Mouse (Mus musculus) midbrain, embryonic 15.5 days (tissue): ENCODE data around the gene Rc3h2. TPM values are rescaled to one million over a fixed set of nuclear protein-coding genes. Genes with fewer than 3 reads are reported as not detected.

Experiments
- ATAC-seq: fragments of 200-750 bp; cut with Nextera tagmentation; replicated peaks from 2 replicates; pipeline ENCODE4 v1.8.0; 2017; ENCODE audit warnings: moderate TSS enrichment
- H3K27ac ChIP-seq: fragments of 300-500 bp; sonication (generic); 2 replicates; pipeline ENCODE4 v1.5.1; 2015; ENCODE audit warnings: mild to moderate bottlenecking, inconsistent platforms
- H3K27me3 ChIP-seq: fragments of 300-500 bp; sonication (generic); replicated peaks from 2 replicates; pipeline ENCODE4 v1.6.1; 2015; ENCODE audit warnings: inconsistent platforms
- H3K36me3 ChIP-seq: fragments of 300-500 bp; sonication (generic); replicated peaks from 2 replicates; pipeline ENCODE4 v1.6.1; 2015; ENCODE audit warnings: inconsistent platforms
- H3K4me1 ChIP-seq: fragments of 300-500 bp; sonication (generic); 2 replicates; pipeline ENCODE4 v1.6.1; 2015; ENCODE audit warnings: inconsistent platforms
- H3K4me2 ChIP-seq: fragments of 300-500 bp; sonication (generic); 2 replicates; pipeline ENCODE4 v1.6.1; 2015; ENCODE audit warnings: inconsistent platforms, mild to moderate bottlenecking, moderate library complexity
- H3K4me3 ChIP-seq: fragments of 300-500 bp; sonication (generic); 2 replicates; pipeline ENCODE4 v1.5.1; 2015; ENCODE audit warnings: mild to moderate bottlenecking, inconsistent platforms
- H3K9ac ChIP-seq: fragments of 300-500 bp; sonication (generic); 2 replicates; pipeline ENCODE4 v1.6.1; 2015; ENCODE audit warnings: mild to moderate bottlenecking, inconsistent platforms
- H3K9me3 ChIP-seq: fragments of 300-500 bp; sonication (generic); 2 replicates; pipeline ENCODE4 v1.6.1; 2016; ENCODE audit warnings: inconsistent platforms
- WGBS: fragments of 180-500 bp; shearing (Covaris S2); methylation state at CpG from one replicate; pipeline ENCODE4 v1.1.7; 2015; ENCODE audit warnings: mixed read lengths; 5-methylcytosine and 5-hydroxymethylcytosine counted together
- polyA plus RNA-seq: library from polyadenylated mRNA; unstranded; fragments of >200 nt; fragmentation: Nextera tagmentation; extraction: Ambion mirVana; gene quantifications from 2 replicates; pipeline ENCODE4 v1.2.1, GENCODE M21; 2015

The Rc3h2 gene
- 20.6 and 21.7 TPM in 2 replicates for polyA plus RNA-seq

DNA sequence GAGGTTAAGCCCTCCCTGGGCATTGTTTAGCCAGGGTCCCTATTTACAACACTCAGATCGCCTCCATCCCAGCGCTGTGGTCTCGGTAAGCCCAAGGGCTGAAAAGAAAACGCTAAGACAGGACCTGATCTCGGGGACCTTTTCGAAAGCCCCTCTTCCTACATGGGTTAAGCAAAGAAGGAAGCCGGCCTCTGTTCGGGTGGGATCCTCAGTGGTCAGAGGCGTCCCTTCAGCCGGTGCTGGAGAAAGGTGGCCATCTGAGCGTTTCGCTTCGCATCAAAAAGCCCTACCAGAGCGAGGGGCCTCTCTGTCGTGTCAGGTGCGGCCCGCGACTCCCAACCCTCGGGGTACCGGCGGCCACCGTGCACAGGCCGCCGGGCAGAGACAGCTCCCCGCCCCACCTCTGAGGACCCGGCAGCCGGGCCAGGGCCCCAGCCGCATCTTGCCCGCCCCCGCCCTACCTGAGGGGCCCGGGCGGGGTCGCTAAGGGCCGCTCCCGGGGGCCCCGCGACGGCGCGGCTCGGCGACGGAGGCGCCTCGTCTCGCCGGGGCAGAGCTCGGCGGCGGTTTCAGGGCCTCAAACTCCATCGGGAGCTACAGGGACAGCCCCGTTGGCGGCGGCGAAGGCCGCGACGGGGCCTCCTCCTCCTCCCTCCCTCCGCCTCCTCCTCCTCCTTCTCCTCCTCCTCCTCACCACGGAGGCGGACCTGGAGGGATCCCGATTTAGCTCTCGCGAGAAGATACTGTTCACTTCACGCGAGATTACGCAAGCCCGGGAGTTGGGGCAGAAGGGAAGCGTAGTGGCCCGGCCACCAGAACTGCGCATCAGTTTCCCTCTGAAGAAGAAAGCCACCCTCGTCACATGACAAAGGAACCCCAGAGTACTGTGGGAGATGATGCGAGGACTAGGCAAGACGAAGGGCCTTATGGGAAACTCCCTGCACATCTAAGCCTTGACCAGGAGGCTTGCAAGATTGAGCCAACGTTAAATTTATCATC is at the start of gene Rc3h2:
TSS of gene Rc3h2 (minus strand) at position 598 of the 999 bp plus-strand sequence.
- peak within 1 kb of the TSS; percentile 93 for H3K4me3 ChIP-seq
- WGBS: under 1% methylated on average over 65 of the region's 75 CpGs
- no peaks in the 10 kb centered on the region for H3K27me3 ChIP-seq
- H3K9me3 ChIP-seq: no peaks in the 10 kb centered on the region
- peaks cover 24% of the 10 kb centered on the region for H3K4me1 ChIP-seq
- H3K36me3 ChIP-seq: no peaks in the 10 kb centered on the region
- ATAC-seq: peak; percentile 98
- peak within 1 kb of the TSS; percentile 95 for H3K27ac ChIP-seq
- H3K9ac ChIP-seq: peak within 1 kb of the TSS; percentile 99
- peak within 1 kb of the TSS; percentile 77 for H3K4me2 ChIP-seq

DNA sequence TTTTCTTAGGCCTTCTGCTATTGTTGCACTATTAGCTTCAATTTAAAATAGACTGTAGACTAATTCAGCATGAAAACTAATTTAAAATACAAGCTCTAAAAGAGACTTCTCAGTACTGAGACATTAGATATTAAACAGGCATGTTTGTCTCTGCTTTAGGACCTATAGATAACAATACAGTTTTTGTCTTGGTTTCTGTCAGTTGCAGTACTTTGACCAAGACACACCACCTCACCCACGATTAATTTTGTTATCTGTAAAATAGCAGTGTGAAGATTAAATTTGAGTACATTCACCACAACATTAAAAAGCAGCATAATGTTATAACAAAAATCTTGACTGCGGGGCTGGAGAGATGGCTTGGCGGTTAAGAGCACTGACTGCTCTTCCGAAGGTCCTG is 43.6 kb upstream of the Rc3h2 start:
- ATAC-seq: no peak
- no peaks in the 10 kb centered on the region for H3K27me3 ChIP-seq
- 96% methylated on average over 4 of the region's 4 CpGs for WGBS
- no peak overlapping the region for H3K4me3 ChIP-seq
- H3K4me1 ChIP-seq: no peaks in the 10 kb centered on the region
- no peaks in the 10 kb centered on the region for H3K9me3 ChIP-seq
- H3K9ac ChIP-seq: no peak overlapping the region
- H3K36me3 ChIP-seq: peaks cover 8% of the 10 kb centered on the region; the same call in 1 of the 2 replicates
- no peak overlapping the region for H3K27ac ChIP-seq
- no peak overlapping the region for H3K4me2 ChIP-seq

DNA sequence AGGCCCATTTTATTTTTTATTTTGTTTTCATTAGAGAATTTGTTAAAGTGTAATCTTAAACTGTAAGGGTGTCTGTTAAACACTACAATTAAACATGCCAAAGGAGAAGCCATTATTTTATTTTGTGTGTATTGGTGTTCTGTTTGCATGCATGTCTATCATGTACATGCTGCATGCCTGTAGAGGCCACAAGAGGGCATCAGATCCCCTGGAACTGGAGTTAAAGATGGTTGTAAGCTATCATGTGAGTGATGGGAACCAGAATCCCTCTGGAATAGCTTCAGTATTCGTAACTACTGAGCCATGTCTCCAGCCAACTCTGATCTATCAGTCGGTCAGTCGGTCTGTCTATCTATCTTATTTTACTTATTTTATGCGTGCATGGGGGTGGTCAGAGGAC is 38.0 kb upstream of the Rc3h2 start:
- H3K9ac ChIP-seq: no peak overlapping the region
- H3K4me1 ChIP-seq: no peaks in the 10 kb centered on the region
- H3K36me3 ChIP-seq: no peaks in the 10 kb centered on the region
- ATAC-seq: no peak
- no peaks in the 10 kb centered on the region for H3K9me3 ChIP-seq
- H3K27ac ChIP-seq: no peak overlapping the region
- no peak overlapping the region for H3K4me2 ChIP-seq
- H3K27me3 ChIP-seq: no peaks in the 10 kb centered on the region
- 95% methylated on average over 4 of the region's 4 CpGs for WGBS
- H3K4me3 ChIP-seq: no peak overlapping the region

DNA sequence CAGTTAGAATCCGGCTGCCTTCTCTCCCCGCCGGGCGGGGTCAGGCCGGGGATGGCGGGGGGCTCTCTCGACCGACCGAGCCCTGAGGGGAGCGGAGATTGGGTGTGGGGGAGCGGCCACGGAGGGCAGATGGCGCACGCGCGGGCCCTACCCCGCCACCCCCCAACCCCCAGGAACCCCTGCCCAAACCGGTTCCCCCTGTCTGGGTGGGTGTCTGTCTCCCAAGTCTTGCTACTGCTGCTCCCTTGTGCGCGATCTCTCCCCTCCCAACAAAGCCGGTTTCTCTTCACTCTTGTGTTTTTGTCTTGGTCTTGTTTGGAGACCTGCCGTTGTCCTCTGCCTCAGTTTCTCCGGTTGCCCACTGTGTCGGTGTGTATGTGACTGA is 29.7 kb upstream of the Rc3h2 start:
- Histone ChIP-seq H3K4me2 (peak overlapping the region; percentile 64), H3K27ac (peak overlapping the region; percentile 88), H3K27me3 (no peaks in the 10 kb centered on the region), H3K4me1 (peaks cover 23% of the 10 kb centered on the region), H3K4me3 (peak overlapping the region; percentile 82), H3K9ac (peak overlapping the region; percentile 83), H3K36me3 (no peaks in the 10 kb centered on the region), H3K9me3 (no peaks in the 10 kb centered on the region)
- ATAC-seq: peak; percentile 89
- WGBS: under 1% methylated on average over 23 of the region's 24 CpGs

DNA sequence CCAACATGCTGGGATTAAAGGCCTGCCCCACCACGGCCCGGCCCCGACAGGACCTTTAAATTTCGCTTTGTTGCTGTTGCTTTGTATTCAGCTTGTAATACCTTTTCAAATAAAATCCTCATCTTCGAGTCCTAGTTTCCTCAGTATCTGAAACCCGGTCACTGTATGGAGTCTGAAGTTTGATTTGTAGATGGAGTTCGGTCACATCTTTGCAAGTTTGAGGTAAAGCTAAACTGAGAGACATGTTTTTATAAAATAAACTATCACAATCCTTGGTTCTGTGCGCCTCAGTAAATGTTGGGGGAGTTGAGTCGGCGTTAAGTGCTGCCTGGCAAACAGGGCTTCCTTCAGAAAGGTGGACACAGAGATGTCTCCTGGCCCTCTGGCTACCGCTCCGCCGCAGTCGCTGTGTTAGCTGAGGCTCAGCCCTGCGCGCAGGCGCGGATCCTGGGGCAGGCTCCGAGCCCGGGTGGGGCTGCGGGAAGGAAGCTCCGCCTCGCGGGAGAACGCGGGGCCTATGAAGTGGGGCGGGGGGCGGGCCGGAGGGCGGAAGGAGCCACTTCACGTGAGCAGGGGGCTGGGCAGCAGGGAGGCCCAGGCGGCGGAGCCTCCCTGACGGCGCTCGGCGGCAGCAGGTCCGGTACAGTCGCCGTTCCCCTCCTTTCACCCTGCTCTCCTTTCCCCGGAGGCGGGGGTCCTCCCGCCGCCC is 29.1 kb upstream of the Rc3h2 start:
- Histone ChIP-seq H3K4me2 (peak overlapping the region; percentile 64), H3K36me3 (no peaks in the 10 kb centered on the region), H3K4me3 (peak overlapping the region; percentile 82), H3K27me3 (no peaks in the 10 kb centered on the region), H3K27ac (peak overlapping the region; percentile 88), H3K4me1 (peaks cover 23% of the 10 kb centered on the region), H3K9me3 (no peaks in the 10 kb centered on the region), H3K9ac (peak overlapping the region; percentile 83)
- peak; percentile 98 for ATAC-seq
- WGBS: 8% methylated on average over 37 of the region's 44 CpGs

DNA sequence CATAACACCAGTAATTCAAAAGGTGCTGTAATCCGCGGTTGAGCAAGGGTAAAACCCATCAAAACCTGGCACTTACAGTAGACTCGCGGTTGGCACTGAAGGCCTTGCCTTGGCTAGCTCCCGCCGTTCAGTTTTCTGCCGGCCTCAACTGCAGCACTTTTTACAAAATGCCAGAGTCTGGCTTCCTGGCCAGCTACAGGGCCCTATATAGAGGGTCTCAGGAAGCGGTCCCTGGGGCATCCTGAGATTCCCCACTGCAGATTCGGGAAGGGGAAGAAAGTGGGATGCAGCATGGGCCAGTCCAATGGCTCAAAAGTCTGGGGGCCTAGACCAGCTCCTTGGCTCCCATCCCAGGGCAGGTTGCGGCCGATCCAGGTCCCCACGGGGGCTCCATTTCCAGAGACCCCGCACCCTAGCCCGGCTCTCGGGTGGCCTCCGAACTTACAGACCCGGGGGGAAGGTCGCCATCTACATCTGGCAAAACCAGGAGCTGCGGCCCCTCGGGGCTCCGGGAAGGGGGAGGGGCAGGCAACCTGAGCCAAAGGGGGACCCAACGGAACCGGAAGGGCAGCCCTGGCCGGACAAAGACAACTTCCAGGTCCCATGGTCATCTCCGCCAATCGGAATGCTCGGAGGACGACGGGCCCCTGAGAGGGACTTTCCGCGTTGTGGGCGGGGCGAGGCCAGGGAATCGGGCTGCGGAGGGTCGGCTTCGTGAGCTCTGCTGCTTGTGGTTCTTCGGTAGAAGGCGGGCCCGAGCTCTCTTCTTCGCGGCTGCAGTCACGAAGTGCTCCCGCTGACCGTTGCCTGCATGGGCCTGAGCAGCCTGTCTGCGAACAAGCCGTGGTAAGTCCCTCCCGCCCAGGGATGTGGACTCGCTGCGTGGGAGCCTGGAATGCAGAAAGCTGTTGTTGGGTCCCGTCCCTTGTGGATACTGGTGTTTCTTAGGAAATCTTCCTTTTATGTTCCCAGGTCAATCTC is 20.2 kb upstream of the Rc3h2 start, which contains the start of the genes Zbtb26, Zbtb6 and Rabgap1:
TSS of gene Zbtb26 (minus strand) at position 525 of the 981 bp plus-strand sequence.
TSS of gene Zbtb6 (minus strand) at position 561 of the 981 bp plus-strand sequence.
TSS of gene Rabgap1 (plus strand) at position 669 of the 981 bp plus-strand sequence.
- Histone ChIP-seq H3K4me3 (peak within 1 kb of the TSS; percentile 91), H3K4me1 (peaks cover 30% of the 10 kb centered on the region), H3K4me2 (peak within 1 kb of the TSS; percentile 62), H3K27ac (peak within 1 kb of the TSS; percentile 90), H3K9ac (peak within 1 kb of the TSS; percentile 96), H3K9me3 (no peaks in the 10 kb centered on the region), H3K27me3 (no peaks in the 10 kb centered on the region), H3K36me3 (no peaks in the 10 kb centered on the region)
- peak; percentile 99 for ATAC-seq
- WGBS: under 1% methylated on average over 51 of the region's 51 CpGs

DNA sequence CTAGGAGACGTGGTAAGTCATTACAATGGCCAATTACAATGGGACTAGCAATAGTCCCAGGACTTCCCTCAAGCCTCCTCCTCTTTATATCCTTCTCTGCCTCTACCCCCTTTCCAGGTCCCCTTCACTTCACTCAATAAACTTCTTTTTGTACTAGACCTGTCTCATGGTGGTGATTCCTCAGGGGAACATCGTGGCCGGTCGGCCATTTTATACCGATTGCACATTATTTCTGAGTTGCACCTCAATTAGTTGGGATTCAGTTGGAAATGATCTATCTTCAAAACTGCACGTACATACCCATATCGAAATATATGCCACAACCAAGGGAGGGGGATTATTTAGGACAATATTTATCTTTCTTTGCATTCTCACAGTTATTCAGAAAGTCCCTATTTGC is 8.9 kb upstream of the Rc3h2 start:
- H3K4me2 ChIP-seq: peak overlapping the region; percentile 80
- peaks cover 7% of the 10 kb centered on the region; the same call in 1 of the 2 replicates for H3K36me3 ChIP-seq
- H3K4me1 ChIP-seq: peaks cover 21% of the 10 kb centered on the region
- peak overlapping the region; percentile 76 for H3K9ac ChIP-seq
- ATAC-seq: peak; percentile 40
- 17% methylated on average over 7 of the region's 7 CpGs for WGBS
- no peaks in the 10 kb centered on the region for H3K27me3 ChIP-seq
- H3K27ac ChIP-seq: peak overlapping the region; percentile 96
- peak overlapping the region; percentile 74 for H3K4me3 ChIP-seq
- H3K9me3 ChIP-seq: no peaks in the 10 kb centered on the region

DNA sequence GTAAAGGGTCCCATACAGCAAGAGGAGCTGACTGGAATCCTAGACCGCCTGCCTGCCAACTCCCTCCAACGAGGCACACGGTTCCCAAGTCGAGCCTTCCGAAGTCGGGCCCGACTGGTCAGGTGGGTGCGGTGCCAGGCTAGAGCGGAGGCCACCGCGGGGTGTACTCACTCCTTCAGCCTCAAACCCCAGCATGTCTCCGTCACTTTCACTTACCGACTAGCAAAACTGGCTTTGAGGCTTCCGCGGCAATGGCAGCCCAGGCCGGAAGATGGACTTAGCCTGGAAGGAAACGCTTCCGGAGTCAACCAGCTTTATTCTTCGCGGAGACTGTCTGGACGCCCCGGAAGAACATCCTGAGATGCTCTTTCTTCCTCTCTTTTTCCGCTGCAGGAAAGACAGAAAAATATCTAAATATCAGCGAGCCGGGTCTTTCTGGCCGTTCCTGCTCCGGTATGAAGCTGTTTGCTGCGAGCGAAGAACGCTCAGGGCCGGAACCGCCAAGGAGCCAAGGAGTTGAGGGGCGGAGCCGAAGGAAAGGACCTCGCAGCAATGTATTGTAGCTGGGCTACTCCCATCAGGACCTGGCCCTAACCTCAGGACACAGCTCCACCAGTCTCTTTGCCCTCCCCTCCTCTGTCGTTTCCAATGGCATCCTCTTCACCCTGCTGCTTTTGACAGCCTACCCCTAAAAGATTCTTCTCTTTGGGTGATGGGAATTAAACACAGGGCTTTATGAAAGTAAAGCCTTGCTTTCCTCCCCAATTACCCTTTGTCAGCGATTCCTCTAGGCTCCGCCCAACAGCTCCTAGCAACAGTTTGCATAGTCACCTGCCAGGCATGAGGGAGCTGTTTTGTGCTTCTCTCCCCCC is 8.1 kb upstream of the Rc3h2 start:
- peak overlapping the region; percentile 96 for H3K27ac ChIP-seq
- peak overlapping the region; percentile 80 for H3K4me2 ChIP-seq
- peaks cover 21% of the 10 kb centered on the region for H3K4me1 ChIP-seq
- peak; percentile 97 for ATAC-seq
- no peaks in the 10 kb centered on the region for H3K9me3 ChIP-seq
- H3K4me3 ChIP-seq: peak overlapping the region; percentile 74
- no peaks in the 10 kb centered on the region for H3K27me3 ChIP-seq
- WGBS: under 1% methylated on average over 38 of the region's 38 CpGs
- peak overlapping the region; percentile 76 for H3K9ac ChIP-seq
- peaks cover 7% of the 10 kb centered on the region; the same call in 1 of the 2 replicates for H3K36me3 ChIP-seq

DNA sequence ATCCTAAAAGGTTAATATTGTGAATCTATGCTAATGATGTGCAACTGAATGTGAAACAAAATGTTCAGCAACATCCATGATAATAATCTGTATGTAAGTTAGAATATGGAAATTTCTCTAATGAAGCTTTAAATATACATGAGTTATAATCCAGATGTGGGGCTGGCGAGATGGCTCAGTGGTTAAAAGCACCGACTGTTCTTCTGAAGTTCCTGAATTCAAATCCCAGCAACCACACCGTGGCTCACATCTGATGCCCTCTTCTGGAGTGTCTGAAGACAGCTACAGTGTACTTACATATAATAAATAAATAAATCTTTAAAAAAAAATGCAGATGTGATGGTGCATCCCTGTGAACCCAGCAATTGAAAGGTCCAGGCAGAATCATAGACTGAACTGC is 968 bp upstream of the Rc3h2 start:
- 46% methylated on average over 3 of the region's 3 CpGs for WGBS
- H3K4me2 ChIP-seq: no peak overlapping the region
- H3K4me3 ChIP-seq: no peak overlapping the region
- H3K4me1 ChIP-seq: peaks cover 24% of the 10 kb centered on the region
- H3K9ac ChIP-seq: no peak overlapping the region
- H3K27me3 ChIP-seq: no peaks in the 10 kb centered on the region
- peaks cover 2% of the 10 kb centered on the region; the same call in 1 of the 2 replicates for H3K36me3 ChIP-seq
- no peaks in the 10 kb centered on the region for H3K9me3 ChIP-seq
- ATAC-seq: no peak
- 0 out of 2 replicates have a peak overlapping the region, but pooled peaks have one; percentile 6 for H3K27ac ChIP-seq

DNA sequence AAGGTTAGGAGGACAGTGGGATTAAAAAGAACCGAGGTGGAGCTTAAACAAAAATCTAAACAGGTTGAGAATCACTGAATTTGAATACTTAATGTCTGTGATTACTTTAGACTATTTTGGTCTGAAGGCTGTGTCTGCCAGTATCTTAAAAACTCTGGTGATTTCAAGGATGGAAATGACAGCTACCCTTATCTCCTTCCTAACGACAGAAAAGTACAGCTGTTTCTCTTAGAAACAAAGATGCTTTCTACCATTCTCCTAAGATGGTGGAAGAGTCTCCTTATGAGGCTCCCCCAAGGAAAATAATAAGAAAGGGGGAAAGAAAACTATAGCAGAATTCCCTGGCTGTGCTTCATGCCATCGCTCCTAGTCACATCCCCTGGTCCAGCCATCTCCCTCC is 800 bp downstream of the Rc3h2 start:
- Histone ChIP-seq H3K9me3 (no peaks in the 10 kb centered on the region), H3K36me3 (no peaks in the 10 kb centered on the region), H3K27me3 (no peaks in the 10 kb centered on the region), H3K4me2 (peak overlapping the region; percentile 77), H3K4me1 (peaks cover 24% of the 10 kb centered on the region), H3K4me3 (peak overlapping the region; percentile 93), H3K9ac (peak overlapping the region; percentile 99), H3K27ac (peak overlapping the region; percentile 95)
- ATAC-seq: no peak
- 4% methylated on average over 3 of the region's 3 CpGs for WGBS
